Mouse (Mus musculus): ENCODE measurements around the gene Dock8.

Dock8 gene

DNA sequence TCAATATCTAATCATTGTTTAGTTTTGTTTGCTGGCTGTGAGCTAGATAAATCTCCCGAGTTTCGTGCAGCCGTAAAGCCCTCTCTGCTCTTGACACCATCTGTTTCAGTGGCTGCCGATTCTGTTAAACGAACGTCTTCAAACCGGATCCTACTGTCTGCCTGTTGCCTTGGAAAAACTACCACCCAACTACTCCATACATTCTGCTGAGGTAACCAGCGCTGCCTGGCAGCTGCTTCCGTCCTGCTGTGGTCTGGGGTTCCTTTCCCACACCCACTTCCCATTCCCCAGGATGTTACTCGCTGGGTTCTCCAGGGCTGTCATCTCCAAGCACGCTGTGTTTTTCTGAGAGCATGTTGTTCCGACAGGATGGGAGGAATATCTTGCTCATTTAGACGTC lies 123.7 kb downstream of the Dock8 start:
- DNase-seq (ENCODE audit: low spot score in 2 of 2): no peak

DNA sequence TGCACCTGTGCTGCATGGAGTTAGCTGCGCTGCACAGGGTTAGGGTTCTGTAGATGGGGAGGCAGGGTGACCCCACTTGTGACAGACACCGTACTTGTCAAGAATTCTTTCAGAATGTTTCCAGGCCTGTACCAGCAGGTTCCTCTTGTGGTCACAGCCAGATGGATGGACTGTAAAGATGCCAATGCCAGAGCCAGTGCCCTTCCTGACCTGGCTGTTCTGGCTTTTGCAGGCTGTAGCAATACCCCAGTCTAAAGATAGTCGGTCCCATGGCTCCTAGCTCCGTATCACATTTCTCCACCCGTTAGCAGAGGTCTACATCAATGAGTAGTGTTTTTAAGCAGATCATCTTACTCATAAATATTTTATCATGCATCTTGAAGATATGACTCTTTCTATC lies 124.1 kb downstream of the Dock8 start:
- no peak for DNase-seq (ENCODE audit: low spot score in 2 of 2)

DNA sequence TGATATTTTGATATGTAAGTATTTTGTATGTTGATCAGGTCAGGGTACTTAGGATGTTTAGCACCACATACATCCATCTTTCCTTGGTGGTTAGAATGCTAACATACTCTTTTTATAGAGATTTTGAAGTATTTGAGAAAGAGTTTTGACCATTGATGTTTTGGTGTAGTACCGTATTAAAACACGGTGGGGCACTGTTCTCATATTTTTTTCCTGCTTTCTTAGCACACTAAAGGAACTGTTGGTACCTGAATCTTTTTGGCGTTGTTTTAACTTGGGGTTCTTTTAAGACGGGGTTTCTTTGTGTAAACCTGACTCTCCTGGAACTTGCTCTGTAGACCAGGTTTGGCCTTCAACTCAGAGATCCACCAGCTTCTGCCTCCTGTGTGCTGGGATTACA lies 133.0 kb downstream of the Dock8 start:
- DNase-seq (ENCODE audit: low spot score in 2 of 2): no peak

DNA sequence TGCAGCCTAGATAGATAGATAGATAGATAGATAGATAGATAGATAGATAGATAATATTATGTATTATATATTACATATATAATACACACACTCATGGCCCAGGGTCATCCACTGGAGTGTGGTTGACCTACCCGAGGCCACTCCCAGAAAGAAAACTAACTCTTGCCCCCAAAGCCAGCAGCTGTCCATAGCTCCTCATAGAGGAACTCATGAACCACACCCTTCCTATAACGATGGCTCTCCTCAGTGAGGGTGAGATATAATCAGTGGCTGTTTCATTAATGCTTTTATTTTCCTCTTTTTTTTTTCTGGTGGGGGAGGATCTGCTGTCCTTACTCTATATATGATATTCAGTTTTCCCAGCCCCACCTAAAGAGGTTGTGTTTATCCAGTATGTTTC lies 134.6 kb downstream of the Dock8 start:
- no peak for DNase-seq (ENCODE audit: low spot score in 2 of 2)

DNA sequence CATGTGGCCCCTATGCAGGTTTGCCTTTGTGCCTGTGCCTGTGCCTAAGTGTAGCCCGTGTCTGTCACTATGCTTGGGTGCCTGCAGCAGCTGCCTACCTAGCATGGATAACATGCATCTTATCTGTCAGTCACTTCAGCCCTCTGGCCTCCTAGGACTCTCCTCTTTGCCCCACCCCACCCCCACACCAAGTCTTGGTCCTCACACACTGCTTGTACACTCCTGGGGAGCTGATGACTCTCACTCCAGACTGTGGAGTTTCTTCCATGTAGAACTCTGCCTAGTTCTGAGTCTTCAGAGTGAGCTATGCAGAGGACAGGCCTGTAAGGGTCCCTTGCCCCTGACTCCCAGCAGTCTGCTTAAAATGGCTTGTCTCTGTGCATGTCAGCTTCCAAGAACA lies 136.8 kb downstream of the Dock8 start:
- DNase-seq (ENCODE audit: low spot score in 2 of 2): no peak

DNA sequence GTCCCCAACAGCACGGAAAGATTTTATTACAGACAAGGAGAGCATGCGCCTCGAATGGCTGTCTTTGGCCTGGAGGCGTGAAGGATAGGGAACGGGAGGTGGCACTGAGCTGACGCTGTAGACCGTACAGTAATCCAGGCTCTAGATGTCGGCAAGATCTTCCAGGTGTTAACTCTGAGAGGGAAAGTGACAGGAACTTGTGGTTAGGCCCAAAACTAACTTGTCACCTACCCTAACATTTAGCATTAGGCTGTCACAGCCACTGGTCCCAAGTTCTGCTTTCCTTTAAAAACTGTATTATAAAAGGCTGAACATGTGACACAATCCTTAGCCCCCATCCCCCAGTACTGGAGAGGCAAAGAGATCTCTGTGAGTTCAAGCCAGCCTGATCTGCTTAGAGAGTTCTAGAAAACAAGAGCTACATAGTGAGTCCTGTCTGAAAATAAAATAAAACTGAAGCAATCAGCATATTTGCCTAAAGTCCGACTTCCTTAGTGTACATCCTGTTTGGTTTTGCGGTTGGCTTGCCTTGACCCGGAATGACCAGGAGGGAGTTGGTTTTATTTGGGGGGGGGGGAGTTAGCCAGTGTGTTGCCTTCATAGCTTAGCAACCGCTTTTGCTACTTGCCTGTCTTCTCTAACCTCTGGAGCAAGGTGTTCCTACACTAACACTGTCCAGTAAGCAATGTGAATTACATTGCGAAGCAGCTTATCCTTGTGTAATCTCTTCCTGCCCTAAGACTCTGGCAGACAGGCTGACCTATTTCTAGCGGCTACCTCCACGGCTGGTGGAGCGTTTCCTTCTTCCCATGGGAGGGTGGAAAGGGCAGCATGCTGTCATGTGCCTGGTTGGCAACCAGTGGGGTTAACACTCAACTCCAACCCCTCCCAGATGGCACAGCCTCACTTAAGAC lies 138.8 kb downstream of the Dock8 start:
- no peak for DNase-seq (ENCODE audit: low spot score in 2 of 2)

DNA sequence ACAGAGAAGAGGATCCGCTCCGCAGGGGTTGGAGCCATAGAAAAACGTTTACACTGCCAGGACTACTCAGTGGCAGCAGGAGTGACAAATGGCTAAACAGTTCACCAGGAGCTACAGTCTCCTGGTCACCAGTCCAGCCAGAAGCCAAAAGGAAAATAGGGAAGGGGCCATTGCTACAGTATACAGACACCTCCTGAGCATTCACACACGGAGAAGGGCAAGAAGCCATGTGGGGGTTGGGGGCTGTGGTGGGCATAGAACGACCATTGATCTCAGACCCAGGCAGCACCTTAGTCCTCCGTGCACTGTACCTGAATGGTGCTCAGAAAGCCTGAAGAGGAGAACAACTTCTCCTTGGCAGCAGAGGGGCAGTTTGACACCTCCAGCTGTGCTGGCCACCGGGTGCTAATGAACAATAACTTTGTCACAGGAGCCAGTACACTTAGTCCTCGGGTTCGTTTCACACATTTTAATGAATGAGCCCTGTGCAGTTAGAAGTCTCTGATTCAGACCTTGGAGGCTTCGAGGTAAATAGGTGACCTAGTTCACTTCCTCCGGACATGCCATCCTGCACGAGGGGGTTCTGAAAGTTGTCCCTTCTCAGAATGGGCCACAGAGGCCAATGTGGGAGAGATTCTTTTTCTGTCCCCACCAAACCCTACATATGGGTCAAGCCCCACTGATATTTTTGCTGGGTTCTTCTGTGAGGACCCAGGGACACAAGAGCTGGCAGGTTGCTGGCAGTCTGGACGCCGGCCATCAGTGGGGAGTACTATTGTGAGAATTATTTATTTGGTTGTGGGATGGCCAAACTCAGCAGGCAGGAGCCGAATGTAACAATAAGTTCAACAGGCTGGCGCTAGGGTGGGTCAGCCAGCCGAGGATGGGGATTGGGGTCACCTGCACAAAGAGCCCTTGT lies 145.0 kb downstream of the Dock8 start:
- peak in 1 of 2 experiments; percentile 31 for DNase-seq (ENCODE audit: low spot score in 2 of 2)

DNA sequence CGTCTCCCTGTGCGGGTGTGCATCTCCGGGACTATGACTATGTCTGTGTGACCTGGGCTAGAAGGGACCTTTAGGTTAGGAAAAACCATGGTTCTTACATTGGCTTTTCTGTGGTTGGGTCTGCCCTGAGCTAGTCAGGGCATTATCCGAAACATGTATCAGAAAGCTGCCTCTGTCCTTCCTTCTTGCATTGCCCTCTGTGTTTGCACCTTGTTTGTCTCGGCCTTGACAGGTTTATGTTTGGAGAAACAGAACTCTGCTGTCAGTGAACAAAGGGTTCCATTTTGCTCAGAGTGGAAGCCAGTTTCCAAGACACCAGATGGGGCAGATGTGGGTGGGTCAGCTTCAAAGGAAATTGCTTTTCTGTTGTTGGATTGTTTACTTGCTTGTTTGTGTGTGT lies 145.8 kb downstream of the Dock8 start:
- no peak for DNase-seq (ENCODE audit: low spot score in 2 of 2)

DNA sequence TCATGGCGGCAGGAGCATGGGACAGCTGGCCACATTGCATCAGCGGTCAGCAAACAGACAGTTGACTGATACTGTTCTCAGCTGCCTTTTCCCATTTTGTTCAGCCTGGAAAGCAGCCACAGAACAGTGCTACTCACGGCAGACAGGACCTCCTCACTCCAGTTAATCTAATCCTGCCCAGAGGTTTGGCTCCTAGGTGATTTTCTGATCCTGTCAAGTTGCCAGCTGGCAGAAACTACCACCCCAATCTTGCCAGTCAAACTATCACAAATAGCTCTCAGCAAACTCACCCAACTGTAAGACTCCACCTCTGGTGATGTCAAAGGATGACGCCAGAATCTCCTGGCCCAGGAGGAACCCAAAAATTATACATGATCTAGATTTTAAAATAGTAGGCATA lies 146.8 kb downstream of the Dock8 start:
- no peak for DNase-seq (ENCODE audit: low spot score in 2 of 2)

DNA sequence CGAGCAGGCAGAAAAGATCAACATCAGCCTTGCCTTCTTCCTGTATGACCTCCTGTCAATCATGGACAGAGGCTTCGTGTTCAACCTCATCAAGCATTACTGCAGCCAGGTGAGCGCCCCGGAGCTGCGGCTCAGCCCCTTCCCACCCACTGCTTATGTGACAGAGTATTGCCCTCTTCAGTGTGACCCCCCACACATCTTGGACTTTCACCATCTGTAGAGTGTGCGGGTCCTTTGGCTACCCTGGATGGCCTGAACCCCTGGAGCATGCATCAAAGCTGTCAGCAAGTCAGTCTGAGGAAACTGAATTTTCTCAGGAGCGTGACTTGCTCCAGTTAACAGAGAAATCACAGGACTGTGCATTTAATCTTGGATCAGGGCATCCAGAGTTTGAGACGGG lies 150.5 kb downstream of the Dock8 start:
- DNase-seq (ENCODE audit: low spot score in 2 of 2): no peak

DNA sequence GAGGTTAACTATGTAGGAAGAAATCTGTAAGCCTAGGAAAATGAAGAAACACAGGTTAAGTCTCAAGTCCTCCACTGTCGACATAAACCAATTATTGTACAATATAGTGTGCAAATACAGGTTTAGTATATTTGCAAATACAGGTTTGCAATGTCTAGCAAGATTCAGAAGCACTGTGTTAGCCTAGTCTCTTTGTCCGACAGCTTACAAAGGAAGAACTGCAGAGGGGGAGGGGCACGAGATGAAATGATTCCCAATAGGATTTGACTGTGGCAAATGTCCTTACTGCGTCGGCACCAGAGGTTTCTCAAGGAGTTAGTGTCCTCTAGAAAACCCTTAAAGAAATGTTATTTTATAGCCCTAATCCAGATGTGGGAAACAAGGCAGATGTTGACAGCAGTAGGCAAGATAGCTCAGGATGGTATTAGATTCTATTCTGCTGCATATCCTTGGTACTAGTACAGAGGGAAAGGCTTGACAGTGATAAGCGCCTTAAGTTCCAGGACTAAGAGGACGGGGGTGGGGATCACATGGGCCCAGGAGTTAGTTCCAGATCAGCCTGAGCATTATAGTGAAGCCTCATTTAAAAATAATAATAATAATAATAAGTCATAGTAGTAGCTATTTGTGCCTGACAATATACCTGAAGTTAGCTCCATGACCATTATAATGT lies 155.3 kb downstream of the Dock8 start:
- DNase-seq (ENCODE audit: low spot score in 2 of 2): no peak

DNA sequence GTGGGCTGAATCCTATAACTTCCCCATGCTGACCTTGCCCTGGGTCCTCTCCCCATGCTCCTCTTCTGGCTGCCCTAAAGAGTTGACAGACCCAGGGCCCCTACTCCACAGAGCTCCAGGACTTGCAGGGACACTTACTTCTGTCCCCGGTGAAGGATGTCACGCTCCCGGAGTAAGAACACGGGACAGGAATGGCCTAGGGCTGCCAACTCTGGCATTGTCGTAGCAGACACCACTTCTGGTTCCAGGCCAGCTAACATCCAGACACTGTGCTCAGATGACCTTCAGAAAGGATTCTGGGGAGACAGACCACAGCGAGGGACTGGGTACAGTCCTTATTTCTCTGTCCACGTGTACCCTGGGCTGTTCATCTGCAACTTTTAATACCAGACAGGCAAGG lies 155.9 kb downstream of the Dock8 start:
- no peak for DNase-seq (ENCODE audit: low spot score in 2 of 2)

DNA sequence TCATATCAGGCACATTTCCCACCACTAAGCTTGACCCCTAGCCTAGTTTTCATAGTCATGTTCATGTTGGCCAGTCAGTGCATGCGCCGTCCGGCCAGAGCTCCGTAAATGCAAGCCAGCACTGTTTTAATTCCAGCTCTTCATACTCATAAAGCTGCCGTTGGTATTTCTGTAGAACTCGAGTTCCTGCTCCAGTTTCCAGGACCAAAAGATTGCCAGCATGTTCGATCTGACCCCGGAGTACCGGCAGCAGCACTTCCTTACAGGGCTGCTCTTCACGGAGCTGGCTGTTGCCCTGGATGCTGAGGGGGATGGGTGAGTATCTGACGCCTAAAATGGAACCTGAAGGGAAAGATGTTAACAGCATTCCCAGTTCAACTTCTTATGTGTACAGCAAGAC lies 156.4 kb downstream of the Dock8 start:
- DNase-seq (ENCODE audit: low spot score in 2 of 2): no peak

DNA sequence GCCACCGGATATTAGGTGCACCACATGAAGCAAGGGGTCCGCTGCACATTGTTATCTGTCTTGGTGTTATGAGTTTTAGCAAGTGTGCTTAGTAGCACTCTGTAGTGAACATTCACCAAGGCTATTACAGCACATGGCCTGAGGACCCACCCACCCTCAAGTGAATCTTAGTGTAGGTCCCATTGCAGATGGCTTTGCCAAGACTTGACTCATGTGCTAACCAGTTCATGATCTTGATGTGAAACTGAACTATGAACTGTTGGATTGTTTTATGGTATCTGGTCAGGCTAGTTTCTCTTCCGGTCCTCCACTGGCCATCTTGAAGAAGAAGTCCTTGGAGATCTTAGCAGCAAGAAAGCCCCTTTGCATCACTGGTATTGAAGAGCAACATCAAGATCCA lies 162.9 kb downstream of the Dock8 start:
- DNase-seq (ENCODE audit: low spot score in 2 of 2): no peak

DNA sequence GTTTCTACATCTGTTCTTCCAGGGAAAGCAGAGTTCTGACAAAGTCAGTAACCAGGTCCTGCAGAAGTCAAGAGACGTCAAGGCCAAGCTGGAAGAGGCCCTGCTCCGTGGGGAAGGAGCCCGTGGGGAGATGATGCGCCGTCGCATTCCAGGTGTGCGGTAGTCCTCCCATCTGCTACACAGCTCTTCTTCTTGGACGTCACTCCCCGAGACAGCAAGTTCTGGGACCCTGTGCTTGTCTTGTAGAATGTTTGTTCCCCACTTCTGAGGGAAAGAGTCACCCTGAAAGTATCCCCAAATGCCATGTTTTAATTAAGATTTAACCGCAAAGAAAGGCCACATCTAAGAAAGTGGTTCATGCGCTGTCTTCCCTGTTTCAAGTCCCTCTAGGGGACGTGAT lies 164.1 kb downstream of the Dock8 start:
- no peak for DNase-seq (ENCODE audit: low spot score in 2 of 2)

DNA sequence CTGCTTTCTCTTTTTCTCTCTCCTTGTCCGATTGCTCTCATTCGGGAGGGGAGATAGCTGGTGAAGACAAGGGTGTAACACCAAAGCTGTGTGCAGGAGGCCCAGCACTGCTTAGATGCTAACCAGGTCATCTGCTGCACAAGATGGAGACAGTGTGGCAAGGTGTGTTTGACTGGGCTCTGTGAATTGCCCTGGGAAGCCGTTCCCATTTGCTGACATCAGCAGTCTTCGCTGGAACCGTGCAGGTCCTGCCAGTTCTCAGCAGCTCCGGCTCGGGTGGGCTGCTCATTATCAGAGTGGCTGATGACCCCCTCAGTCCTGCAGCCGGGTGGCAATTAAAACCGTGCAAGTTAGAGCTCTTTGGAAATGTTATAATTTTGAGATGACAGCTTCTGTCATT lies 167.1 kb downstream of the Dock8 start:
- no peak for DNase-seq (ENCODE audit: low spot score in 2 of 2)

DNA sequence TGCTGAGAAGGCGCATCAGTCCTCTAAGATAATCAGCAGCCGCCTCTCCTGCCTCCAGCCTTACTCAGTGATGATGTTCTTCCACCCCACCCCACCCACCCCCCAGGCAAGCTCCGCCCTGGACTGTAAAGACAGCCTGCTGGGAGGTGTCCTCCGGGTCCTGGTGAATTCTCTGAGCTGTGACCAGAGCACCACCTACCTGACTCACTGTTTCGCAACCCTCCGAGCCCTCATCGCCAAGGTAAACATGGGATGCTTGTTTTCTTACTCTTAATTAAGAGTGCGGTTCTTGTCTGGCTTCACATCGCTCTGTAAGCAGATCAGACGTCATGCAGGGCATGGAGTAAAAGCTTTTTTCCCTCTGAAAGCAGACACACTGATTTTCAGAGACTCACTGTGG lies 172.1 kb downstream of the Dock8 start:
- DNase-seq (ENCODE audit: low spot score in 2 of 2): no peak

DNA sequence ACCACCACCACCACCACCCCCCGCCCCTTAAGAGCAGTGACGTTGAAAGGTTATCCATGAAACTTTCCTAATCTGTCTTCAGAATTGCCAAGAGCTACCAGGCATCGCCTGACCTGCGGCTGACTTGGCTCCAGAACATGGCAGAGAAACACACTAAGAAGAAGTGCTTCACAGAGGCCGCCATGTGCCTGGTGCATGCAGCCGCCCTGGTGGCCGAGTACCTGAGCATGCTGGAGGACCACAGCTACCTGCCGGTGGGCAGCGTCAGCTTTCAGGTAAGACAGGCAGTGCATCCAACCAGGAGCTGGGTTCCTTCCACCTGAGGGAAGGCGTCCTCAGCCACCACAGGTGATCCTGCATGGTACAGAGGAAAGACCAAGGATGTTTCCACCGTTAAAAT lies 177.4 kb downstream of the Dock8 start:
- no peak for DNase-seq (ENCODE audit: low spot score in 2 of 2)

DNA sequence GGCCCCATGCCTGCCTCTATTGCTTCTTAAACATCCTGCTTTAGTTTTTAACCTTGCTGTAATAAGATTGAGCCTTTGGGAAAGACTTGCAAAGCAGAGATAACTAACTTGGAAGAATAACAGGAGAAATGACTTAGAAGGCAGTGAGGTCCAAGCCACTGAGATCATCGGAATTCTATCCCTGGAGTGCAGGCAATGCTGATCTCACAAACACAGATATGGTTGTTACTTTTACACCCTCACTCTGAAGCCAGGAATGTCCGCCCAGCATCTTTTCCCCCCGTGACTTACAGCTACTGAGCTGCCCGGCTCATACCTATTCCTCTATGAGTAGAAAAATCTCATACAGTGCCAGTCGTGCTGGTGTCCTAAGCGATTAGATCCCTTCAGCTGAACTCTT lies 180.7 kb downstream of the Dock8 start:
- DNase-seq (ENCODE audit: low spot score in 2 of 2): no peak

DNA sequence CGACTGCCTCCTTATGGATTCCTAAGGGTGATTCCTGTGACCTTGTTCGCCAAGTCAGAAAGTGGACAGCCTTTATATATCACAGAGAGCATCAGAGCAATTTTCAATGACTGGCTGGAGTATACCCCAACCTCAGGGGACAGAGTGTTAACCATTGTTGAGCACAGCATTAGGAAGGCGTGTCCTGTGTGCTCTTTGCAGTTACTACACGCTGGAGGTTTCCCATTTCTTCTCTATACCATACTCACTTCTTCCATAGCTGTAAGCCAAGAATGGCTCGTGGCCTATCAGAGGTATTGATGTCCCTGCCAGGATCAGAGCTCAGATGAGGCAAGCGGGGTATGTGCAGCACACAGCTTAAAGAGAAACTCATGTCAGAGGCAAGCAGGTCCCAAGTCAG lies 181.2 kb downstream of the Dock8 start:
- no peak for DNase-seq (ENCODE audit: low spot score in 2 of 2)

DNA sequence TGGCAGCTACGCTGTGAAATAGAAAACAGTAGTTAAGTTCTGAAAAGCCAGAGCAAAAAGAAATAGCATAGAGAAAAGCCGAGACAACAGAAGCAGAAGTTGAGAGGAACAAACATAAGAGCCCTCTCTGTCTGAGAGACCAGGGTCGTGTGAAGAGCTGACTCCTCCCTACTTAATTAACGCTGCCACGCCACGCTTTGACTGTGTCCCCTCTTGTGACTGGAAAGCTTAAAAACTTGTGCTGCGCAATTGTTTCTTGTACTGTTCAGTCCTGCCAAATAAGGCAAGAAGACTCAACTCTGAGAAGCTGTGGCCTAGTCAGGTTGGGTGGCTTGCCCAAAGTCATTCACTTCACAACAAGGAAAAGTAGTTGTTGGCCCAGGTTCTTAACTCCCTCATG lies 184.7 kb downstream of the Dock8 start:
- DNase-seq (ENCODE audit: low spot score in 2 of 2): no peak

DNA sequence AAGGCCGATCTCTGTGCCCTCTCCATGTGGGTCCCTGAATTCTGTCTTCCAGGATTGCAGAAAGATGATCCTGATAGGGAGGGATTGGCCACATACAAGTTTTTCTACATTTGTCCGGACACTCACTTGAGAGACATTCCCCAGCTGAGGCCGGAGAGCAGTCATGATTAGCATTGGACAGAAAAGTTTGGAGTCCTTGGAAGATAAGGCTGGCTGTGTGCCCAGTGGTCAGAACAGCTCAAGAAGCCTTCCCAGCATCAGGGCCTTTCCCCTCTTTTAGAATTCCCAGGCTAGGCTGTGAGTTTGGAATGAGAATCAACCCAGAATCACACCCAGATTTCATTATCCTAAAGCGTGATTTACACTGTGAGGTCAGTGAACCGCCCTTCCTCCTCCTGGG lies 187.0 kb downstream of the Dock8 start:
- no peak for DNase-seq (ENCODE audit: low spot score in 2 of 2)

Measured in frontal cortex, postnatal 25 days (tissue).